ENCODE assay signal across 17 mouse cellular contexts in the genomic region with DNA sequence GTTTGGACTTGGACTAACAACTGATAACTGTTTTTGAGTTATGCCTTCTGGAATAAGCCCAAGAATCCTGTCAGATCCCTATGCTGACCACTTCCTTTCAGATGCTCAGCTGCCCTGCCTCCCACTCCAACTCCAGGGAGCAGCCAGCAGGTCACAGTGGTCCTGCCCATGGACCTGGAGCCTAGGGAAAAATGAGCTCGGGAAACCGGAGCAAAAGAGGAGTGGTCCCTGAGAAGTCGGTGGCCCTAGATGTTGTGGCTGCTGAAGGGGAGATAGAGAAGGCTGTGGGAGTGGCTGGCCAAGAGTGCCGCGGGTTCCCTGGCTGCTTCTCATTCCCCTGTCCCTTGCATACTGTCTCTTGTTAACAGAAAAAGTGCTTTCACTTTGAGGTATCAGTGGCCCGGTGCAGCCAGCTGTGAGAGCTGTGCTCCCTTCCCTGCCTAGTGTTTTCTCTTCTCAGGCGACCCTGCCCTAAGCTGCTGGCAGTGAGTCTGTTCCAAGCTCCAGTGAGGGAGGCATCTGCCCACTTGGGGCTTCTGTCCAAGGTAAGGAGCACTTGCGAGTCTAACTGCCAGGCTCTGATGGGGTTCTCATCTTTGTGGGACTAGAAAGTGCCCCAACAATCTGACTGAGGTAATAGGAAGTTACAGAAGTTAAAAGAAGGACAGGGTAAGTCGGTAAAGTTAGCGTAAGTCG.
DNase-seq lines count a peak whose midpoint lies in the region; ATAC-seq and TF ChIP-seq lines count a peak whose summit lies in the region.
"Had no signal": no experiment of that assay in that cellular context is flagged by ENCODE, and none has a peak within 500 bp of the region (broad histone marks: within the 10 kb centered on the region; RNA-seq: fewer than 3 reads in every experiment).

No protein-coding gene starts in this region.

- WGBS in kidney, postnatal 0 days: 56% methylated on average over 11 of the region's 11 CpGs

- intact Hi-C loops in heart, postnatal 36 days (cut with DNase I): no loop called here

- no peaks in the 10 kb centered on the region for H3K9me3 ChIP-seq in kidney, postnatal 0 days (replicated peaks; ENCODE audit: low read length)
- H3K9me3 ChIP-seq: embryonic facial prominence, embryonic 12.5 days; forebrain, embryonic 15.5 days; hindbrain, embryonic 12.5 days had no signal

- ATAC-seq in kidney, postnatal 0 days (replicated peaks; ENCODE audit: low FRiP score, low read depth): no peak
- ATAC-seq: activated CD4-positive, CD25-positive, alpha-beta regulatory T cell, adult 4 months; forebrain, embryonic 15.5 days; hindbrain, embryonic 16.5 days; Patski had no signal

- no peaks in the 10 kb centered on the region for H3K27me3 ChIP-seq in kidney, postnatal 0 days (ENCODE audit: insufficient read depth, low read length)
- H3K27me3 ChIP-seq: embryonic facial prominence, embryonic 12.5 days; forebrain, embryonic 15.5 days; heart, embryonic 13.5 days; hindbrain, embryonic 12.5 days; Patski had no signal

- H3K36me3 ChIP-seq in kidney, postnatal 0 days (ENCODE audit: insufficient read depth, low read length): no peaks in the 10 kb centered on the region
- H3K36me3 ChIP-seq: embryonic facial prominence, embryonic 12.5 days; forebrain, embryonic 15.5 days; heart, embryonic 13.5 days; hindbrain, embryonic 12.5 days had no signal

- H3K4me3 ChIP-seq in kidney, postnatal 0 days (replicated peaks; ENCODE audit: low read depth, low read length): no peak overlapping the region
- H3K4me3 ChIP-seq: embryonic facial prominence, embryonic 12.5 days; forebrain, embryonic 15.5 days; heart, embryonic 13.5 days; hindbrain, embryonic 12.5 days had no signal

- H3K4me2 ChIP-seq in kidney, postnatal 0 days (ENCODE audit: low read length): peak overlapping the region; percentile 13; the same call in 1 of the 2 replicates
- H3K4me2 ChIP-seq: embryonic facial prominence, embryonic 12.5 days; forebrain, embryonic 15.5 days; heart, embryonic 13.5 days; hindbrain, embryonic 12.5 days had no signal

- DNase-seq in heart, adult 11 months: peak; percentile 82
- DNase-seq in heart, postnatal 36 days: no peak
- no peak for DNase-seq in kidney, postnatal 0 days (ENCODE audit: low spot score)
- no peak for DNase-seq in kidney, postnatal 36 days
- peak; percentile 7 for DNase-seq in lung, postnatal 10 days
- DNase-seq in lung, postnatal 25 days (ENCODE audit: low spot score): no peak
- DNase-seq: adrenal gland, postnatal 14 days; cerebellum, adult 11-12 months; cerebellum, adult 9-11 months; heart, postnatal 4 days had no signal

- H3K9ac ChIP-seq in kidney, postnatal 0 days (ENCODE audit: low read depth, low read length): no peak overlapping the region
- H3K9ac ChIP-seq: embryonic facial prominence, embryonic 12.5 days; forebrain, embryonic 15.5 days; heart, embryonic 13.5 days; hindbrain, embryonic 12.5 days had no signal

- H3K27ac ChIP-seq in kidney, postnatal 0 days: no peak overlapping the region
- H3K27ac ChIP-seq: embryonic facial prominence, embryonic 12.5 days; forebrain, embryonic 15.5 days; heart, embryonic 13.5 days; hindbrain, embryonic 12.5 days had no signal

- no peak for TF ChIP-seq CTCF in kidney, postnatal 0 days (IDR thresholded peaks at IDR 0.05; ENCODE audit: low read depth)

- no peaks in the 10 kb centered on the region for H3K4me1 ChIP-seq in kidney, postnatal 0 days (replicated peaks; ENCODE audit: insufficient read depth, low read length)
- H3K4me1 ChIP-seq: embryonic facial prominence, embryonic 12.5 days; forebrain, embryonic 15.5 days; heart, embryonic 13.5 days; hindbrain, embryonic 12.5 days had no signal

Comparison
In these comparisons a context has a peak if more than half of its experiments do, and no peak if none do; other contexts are left out.
1. DNase-seq: peak in heart, adult 11 months (single experiment) and lung, postnatal 10 days (single experiment); none in heart, postnatal 36 days (0 of 2), kidney, postnatal 0 days (single experiment), kidney, postnatal 36 days (0 of 2) and lung, postnatal 25 days (single experiment).